Mouse (Mus musculus) urinary bladder, postnatal 36 days (tissue): ENCODE data around the gene Gm32742.

Source experiments
- DNase-seq, 2 experiments: peaks; one replicate each; pipeline ENCODE4 v3.0.0; 2022; ENCODE audit warnings: low spot score in 2 of 2, mixed read lengths in 1 of 2

Gm32742 gene

GRCm38 (mm10) chr9:51165312-51166180 lies at the start of gene Gm32742:
TSS of gene Gm32742 (minus strand) at chr9:51165517.
- no peak for DNase-seq

GRCm38 (mm10) chr9:51213729-51214237 lies 48.5 kb upstream of the Gm32742 start:
- no peak for DNase-seq

GRCm38 (mm10) chr9:51213023-51213728 lies 47.9 kb upstream of the Gm32742 start, which contains the start of gene Pou2af1:
TSS of gene Pou2af1 (plus strand) at chr9:51213708.
- DNase-seq: no peak

- DNase-seq: no peak
Measured at GRCm38 (mm10) chr9:51211191-51211590, 45.9 kb upstream of the Gm32742 start.

GRCm38 (mm10) chr9:51208974-51209332 lies 43.6 kb upstream of the Gm32742 start:
- no peak for DNase-seq

- DNase-seq: no peak
Measured at GRCm38 (mm10) chr9:51194790-51195189, 29.5 kb upstream of the Gm32742 start.

- no peak for DNase-seq
Measured at GRCm38 (mm10) chr9:51190655-51191054, 25.3 kb upstream of the Gm32742 start.

GRCm38 (mm10) chr9:51185871-51186270 lies 20.6 kb upstream of the Gm32742 start:
- no peak for DNase-seq

GRCm38 (mm10) chr9:51185386-51185785 lies 20.1 kb upstream of the Gm32742 start:
- no peak for DNase-seq

- no peak for DNase-seq
Measured at GRCm38 (mm10) chr9:51182716-51183710, 17.7 kb upstream of the Gm32742 start.

- peak in 1 of 2 experiments; percentile 28 for DNase-seq
Measured at GRCm38 (mm10) chr9:51180621-51181020, 15.3 kb upstream of the Gm32742 start.

GRCm38 (mm10) chr9:51178297-51178696 lies 13.0 kb upstream of the Gm32742 start:
- no peak for DNase-seq

GRCm38 (mm10) chr9:51175722-51176121 lies 10.4 kb upstream of the Gm32742 start:
- DNase-seq: no peak

- peak in 1 of 2 experiments; percentile 32 for DNase-seq
Measured at GRCm38 (mm10) chr9:51174890-51175464, 9.7 kb upstream of the Gm32742 start.

GRCm38 (mm10) chr9:51170298-51170697 lies 5.0 kb upstream of the Gm32742 start:
- DNase-seq: peak in 1 of 2 experiments; percentile 26

GRCm38 (mm10) chr9:51169133-51169532 lies 3.8 kb upstream of the Gm32742 start:
- DNase-seq: no peak

- DNase-seq: no peak
Measured at GRCm38 (mm10) chr9:51168698-51169097, 3.4 kb upstream of the Gm32742 start.

GRCm38 (mm10) chr9:51167954-51168353 lies 2.6 kb upstream of the Gm32742 start:
- DNase-seq: peak; percentile 49 to 66

- no peak for DNase-seq
Measured at GRCm38 (mm10) chr9:51163989-51164388, 1.3 kb downstream of the Gm32742 start.

- peak; percentile 70 to 81 for DNase-seq
Measured at GRCm38 (mm10) chr9:51161771-51162388, 3.4 kb downstream of the Gm32742 start.
